24 mouse cellular contexts compared by ENCODE assay signal in genomic region chr6:23940776-23941175, GRCm38 (mm10). TPM values are rescaled to one million over a fixed set of nuclear protein-coding genes. Genes with fewer than 3 reads are reported as not detected.
"Had no signal": no experiment of that assay in that cellular context is flagged by ENCODE, and none has a peak within 500 bp of the region (broad histone marks: within the 10 kb centered on the region; RNA-seq: fewer than 3 reads in every experiment).

No protein-coding gene starts in this region.

- ATAC-seq: liver, embryonic 12.5 days; midbrain, embryonic 13.5 days had no signal

- H3K27ac ChIP-seq: kidney, embryonic 15.5 days; limb, embryonic 13.5 days; liver, embryonic 12.5 days; liver, embryonic 15.5 days; lung, embryonic 15.5 days; midbrain, embryonic 10.5 days; midbrain, embryonic 13.5 days; stomach, embryonic 15.5 days had no signal

- H3K27me3 ChIP-seq: kidney, embryonic 15.5 days; limb, embryonic 13.5 days; liver, embryonic 12.5 days; liver, embryonic 15.5 days; lung, embryonic 15.5 days; megakaryocyte, embryonic 14.5 days; midbrain, embryonic 13.5 days; stomach, embryonic 15.5 days had no signal

- H3K4me3 ChIP-seq: kidney, embryonic 15.5 days; limb, embryonic 13.5 days; liver, embryonic 12.5 days; liver, embryonic 15.5 days; lung, embryonic 15.5 days; megakaryocyte, embryonic 14.5 days; midbrain, embryonic 10.5 days; midbrain, embryonic 13.5 days; stomach, embryonic 15.5 days had no signal

- H3K36me3 ChIP-seq: kidney, embryonic 15.5 days; limb, embryonic 13.5 days; liver, embryonic 12.5 days; liver, embryonic 15.5 days; lung, embryonic 15.5 days; midbrain, embryonic 10.5 days; midbrain, embryonic 13.5 days; stomach, embryonic 15.5 days had no signal

- DNase-seq: kidney, postnatal 10 days; kidney, postnatal 36 days; left cerebral cortex, postnatal 4 days; liver; lung, adult 18-20 months; lung, postnatal 10 days; lung, postnatal 36 days; right cerebral cortex, adult 18-20 months; right cerebral cortex, postnatal 25 days; spleen, adult 18-20 months; thymus, postnatal 25 days had no signal

- H3K9me3 ChIP-seq: kidney, embryonic 15.5 days; limb, embryonic 13.5 days; liver, embryonic 12.5 days; liver, embryonic 15.5 days; lung, embryonic 15.5 days; megakaryocyte, embryonic 14.5 days; midbrain, embryonic 10.5 days; midbrain, embryonic 13.5 days; stomach, embryonic 15.5 days had no signal

- H3K4me1 ChIP-seq: kidney, embryonic 15.5 days; limb, embryonic 13.5 days; liver, embryonic 12.5 days; liver, embryonic 15.5 days; lung, embryonic 15.5 days; megakaryocyte, embryonic 14.5 days; stomach, embryonic 15.5 days had no signal

RNA-seq across cellular contexts. Expression of gene Tas2r118, which starts 29.1 kb away (rescaled TPM):
- polyA plus RNA-seq: kidney, embryonic 15.5 days; limb, embryonic 13.5 days; liver, embryonic 12.5 days; liver, embryonic 15.5 days; lung, embryonic 15.5 days; midbrain, embryonic 10.5 days; midbrain, embryonic 13.5 days; midbrain, postnatal 0 days; neural tube, embryonic 11.5 days; neural tube, embryonic 14.5 days; stomach, embryonic 15.5 days; thymus, postnatal 0 days had no signal
